Mouse (Mus musculus) kidney, adult 2 months (tissue): ENCODE measurements around the gene Ctdspl.

Experiments
- CTCF ChIP-seq: fragments of 200-500 bp; conservative IDR thresholded peaks from 2 replicates; pipeline ENCODE4 v1.5.1; 2011; ENCODE audit warnings: low read depth, mild to moderate bottlenecking, control low read depth, low read length, moderate library complexity, mixed read lengths; ENCODE audit not compliant: insufficient read depth, insufficient read length
- POLR2A ChIP-seq: fragments of 200-500 bp; IDR thresholded peaks from one replicate; pipeline ENCODE4 v1.6.1; 2011; ENCODE audit warnings: low read depth, low read length, control low read depth

GRCm38 (mm10) chr9:118984650-118985432 lies 58.6 kb downstream of the Ctdspl start:
- TF ChIP-seq CTCF (no peak), POLR2A (no peak)
